Mouse (Mus musculus) layer of hippocampus, adult 18-20 months (tissue): ENCODE measurements around the gene Dgki. TPM values are rescaled to one million over a fixed set of nuclear protein-coding genes. Genes with fewer than 3 reads are reported as not detected.

Experiments
- DNase-seq, 2 experiments: peaks; one replicate each; pipeline ENCODE4 v3.0.0; 2022; ENCODE audit warnings: low spot score in 2 of 2
- total RNA-seq, 2 experiments: library from RNA; stranded (reverse); gene quantifications; 2 replicates each; pipeline ENCODE4 v1.2.3; 2021

The Dgki gene
- total RNA-seq, 2 experiments from 2014 or later = 86.9 to 88.0 TPM

DNA sequence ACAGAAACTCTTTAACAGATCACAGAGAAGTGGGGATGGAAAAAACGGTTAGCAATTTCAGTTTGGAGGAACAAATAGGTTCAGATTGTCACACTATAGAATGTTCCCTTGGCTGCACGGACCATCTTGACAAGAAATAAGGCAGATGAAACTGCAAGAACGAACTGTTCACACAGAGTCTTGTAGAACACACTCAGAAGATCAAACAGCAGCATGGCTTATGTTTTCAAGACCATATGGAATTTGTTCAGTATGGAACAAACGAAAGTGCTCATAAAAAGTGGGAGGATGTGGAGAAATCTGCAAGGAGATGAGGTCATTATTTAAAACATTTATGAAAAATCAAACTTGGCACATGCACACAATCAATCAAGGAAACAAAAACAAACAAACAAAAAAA is 431.8 kb downstream of the Dgki start:
- DNase-seq = peak in 1 of 2 experiments; percentile 59

DNA sequence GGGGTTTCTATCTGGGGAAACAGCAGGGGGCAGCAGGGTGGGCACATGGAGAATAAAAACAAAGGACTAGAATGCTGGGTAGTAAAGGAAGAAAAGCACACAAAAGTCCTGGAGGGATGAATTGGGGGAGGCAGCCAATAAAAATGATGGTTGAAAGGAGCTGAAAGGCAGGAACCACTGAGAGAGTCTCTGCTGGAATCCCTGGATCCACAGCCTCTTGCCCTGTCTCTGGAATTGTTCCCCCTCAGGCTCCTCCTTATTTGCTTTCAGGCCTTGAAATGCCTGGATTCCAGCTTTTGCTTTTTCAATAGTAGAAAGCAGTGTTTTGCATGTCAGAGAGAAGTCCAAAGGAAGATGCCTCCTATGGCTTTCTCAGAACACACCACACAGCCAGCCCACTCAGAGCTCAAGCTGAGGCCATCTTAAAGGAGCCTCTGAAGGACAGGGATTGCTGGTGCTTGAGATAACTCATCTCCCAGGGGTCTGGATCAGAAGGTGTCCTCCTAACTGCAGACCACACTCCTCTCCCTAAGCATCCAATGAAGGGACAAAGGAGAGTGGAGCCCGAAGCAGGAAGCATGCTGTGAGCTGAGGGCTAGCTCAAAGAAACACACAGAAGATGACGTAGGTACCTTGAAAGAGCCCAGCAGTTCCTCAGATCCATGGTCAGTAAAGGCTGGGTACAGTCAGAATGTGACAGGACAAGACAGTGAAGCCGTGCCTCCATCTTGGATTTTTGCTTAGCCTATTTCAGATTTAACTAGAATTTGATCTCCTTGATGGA is 441.5 kb downstream of the Dgki start:
- DNase-seq = no peak

DNA sequence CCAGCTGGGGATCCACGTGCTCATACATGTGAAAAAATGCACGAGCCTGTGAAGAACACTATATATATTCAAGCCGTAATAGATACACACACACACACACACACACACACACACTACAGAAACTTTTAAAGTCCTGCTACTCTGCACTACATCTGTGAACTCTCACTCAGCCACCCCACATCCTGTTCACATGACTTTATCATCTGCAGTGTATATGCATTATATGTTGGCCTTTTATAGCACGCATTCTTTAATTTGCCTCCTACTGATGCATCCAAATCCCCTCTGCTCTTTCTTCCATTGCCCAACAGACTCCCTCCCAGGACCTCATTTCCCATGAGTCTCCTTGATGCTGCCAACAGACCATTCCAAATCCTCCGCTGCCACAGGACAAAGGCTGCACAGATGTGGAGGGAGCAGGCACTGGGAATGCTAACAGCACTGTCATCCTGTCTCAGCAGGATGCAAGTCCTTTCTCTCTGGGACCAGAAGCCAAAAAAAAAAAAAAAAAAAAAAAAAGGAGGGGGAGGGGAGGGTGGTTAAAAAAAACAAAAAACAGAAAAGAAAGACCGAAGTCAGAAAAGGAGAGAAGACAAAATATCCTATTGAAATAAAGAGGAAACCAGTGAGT is 442.2 kb downstream of the Dgki start:
- DNase-seq = no peak

DNA sequence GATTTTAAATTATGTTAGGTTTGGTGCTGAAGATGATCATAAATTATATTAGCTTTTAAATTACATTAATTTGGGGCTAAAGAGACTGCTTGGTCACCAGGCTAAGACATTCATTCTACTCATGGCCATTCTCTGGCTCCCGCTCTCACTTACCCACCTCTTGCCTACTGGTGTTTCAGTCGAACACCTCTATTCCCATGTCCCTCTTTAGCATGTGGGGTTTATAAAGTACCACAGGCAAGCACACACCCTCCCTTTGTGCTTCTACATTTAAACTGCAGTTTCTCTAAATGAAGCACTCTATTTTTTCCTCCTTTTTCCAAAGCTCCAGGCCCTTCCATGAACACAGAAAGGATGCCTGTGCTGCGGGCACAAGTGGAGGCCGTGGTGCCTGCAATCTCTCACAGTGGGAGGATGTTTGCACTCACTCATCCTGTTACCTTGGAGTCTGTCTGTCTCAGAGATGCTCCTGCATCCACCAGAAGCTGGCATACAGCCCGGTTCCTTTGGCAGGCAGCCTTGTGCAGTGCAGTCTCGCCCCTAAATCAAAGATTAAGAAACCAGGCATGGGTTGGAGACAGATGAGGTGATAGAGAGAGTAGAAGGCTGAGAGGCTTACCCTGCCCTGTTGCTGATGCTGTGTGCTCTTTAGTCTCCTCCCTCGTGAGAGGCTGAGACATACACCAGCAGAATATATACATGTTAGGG is 449.4 kb downstream of the Dgki start:
- peak; percentile 69 to 85 for DNase-seq

DNA sequence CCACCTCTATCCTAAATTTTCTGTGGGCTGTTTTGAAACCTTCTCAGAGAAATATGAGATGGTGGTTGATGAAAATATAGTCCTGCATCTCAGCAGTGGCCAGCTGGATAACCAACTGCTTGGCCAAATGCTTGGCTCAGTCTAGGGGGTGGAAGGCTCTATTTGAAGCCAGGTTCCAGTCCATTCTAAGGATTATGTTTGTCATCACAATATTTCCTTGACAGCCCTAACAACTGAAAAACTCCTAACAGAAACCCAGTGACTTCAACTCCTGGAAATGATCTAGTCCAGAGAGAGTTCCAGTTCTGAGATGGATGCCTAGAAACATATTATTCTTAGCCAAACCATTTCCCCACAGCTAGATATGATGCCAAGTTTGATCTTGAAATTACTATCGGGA is 454.7 kb downstream of the Dgki start:
- DNase-seq = no peak

DNA sequence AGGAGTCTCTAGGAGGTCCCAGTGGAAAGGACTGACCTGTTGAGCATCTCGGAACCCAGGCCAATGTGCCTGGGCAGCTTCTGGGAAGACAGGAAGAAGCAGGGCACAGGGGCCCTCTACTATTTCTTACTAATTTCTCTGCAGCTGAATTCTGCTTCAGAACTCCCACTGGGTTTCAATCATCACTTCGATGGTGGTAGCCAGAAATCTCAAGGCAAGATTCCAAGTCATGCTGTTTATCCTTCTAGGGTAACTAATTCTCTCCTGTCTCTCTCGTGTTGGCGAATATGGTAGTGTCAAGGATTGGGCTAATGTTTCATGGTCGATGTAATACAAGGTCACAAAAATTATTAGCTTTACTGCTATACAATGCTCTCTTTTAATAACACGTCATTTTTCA is 455.7 kb downstream of the Dgki start:
- DNase-seq = peak in 1 of 2 experiments; percentile 50

DNA sequence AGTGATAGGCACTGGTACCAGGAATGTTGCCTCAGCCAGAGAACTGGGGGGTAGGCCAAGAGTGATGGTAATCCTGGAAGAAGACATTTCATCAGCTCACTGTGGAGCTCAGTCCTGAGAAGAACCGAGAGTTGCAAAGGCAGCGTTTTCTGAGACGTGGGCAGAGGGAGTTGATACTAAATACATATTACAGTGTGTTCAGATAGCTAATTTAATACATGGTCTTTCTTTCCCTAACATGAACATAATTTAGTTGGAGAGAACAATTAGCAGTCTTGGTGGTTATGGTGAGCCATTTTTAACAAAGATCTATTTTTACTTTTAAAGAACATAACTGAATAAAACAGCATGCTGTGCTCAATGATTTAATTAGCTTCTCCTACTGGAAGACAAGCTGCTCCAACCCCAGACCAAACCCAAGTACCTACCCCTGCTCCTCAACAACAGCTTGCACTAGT is 456.9 kb downstream of the Dgki start:
- DNase-seq = peak in 1 of 2 experiments; percentile 63

DNA sequence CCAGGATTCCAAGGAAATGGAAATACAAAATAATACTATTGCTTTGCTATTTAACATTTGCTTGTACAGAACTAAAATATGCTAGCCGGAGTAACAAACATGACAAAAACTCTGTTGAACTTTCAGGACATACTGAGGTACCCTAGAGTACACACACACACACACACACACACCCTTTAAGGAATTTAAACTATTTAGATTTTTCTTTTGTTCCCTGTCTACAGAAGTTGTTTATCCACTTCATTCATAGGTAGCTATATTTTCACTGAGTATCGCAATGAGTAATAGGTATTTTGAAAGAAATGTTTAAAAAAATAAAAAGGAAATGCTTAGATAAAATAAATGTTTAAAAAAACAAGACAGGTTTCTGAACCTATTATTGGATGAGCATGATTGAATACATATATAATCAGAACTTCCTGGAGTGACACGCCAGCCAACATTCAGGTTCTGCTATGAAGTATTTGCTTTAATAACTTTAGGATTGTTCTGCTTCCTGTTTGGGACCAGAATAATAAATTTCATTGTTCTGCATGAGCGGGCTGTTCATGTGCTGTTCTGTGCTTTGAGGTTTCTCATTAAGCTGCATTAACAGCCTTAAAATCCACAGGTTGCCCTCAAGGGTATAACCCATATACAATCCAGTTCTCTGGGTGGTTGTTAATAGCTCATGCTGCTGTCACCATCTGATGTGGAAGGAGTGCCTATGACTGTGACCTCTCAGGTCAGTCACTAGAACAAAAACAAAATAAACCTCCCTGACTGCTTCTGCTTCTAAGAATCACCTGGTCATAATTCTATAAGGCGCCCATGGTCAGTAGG is 457.7 kb downstream of the Dgki start:
- no peak for DNase-seq

DNA sequence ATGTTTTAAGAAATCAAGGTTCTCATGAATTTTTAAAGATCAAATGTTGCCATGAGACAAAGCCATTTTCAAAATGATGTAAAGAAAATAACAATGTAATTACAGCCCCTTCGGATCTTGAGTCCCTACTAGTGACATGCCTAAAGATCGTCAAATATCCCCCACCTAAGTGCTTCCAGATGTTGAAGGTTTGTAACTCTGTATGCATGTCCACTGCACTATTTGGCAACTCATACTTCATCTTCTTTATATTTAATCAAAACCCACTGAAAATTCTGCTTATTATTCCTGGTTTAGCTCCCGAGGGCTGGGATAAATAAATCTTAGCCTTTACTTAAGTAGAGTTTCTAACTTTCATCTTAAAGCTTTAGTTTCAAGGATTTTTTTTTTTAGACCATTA is 458.3 kb downstream of the Dgki start:
- no peak for DNase-seq

DNA sequence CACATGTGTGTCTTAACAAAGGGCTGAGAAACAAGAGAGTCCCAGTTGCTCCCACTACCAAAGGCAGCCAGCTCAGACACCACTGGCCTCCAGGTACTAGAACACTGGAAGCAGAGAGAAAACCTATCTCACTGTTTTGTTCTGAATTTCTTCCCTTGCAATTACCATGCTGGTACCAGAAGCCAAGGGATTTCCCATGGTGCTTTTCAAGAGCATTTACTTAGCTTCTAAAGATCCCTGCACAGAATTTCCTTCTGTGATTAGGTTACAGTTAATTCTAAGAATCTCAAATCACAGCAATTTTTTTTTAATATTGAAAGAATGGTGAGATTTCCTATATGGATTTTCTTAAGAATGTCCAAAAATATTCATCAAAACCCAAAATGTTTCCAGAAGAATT is 458.8 kb downstream of the Dgki start:
- no peak for DNase-seq

DNA sequence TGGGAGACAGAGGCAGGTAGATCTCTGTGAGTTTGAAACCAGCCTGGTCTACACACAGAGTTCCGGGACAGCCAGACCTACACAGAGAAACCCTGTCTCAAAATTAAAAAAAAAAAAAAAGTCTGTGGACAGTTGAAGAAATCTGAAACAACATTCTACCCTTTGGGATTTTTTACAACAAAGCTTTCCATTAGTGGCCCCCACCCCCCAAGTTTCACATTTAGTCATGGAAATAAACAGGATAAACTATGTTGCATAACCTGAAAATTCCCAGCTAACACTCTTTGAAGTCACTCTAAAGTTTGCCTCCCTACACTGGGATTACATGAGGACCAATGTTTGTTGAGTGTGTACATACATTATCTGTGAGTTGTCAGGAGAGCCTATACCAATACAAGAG is 461.2 kb downstream of the Dgki start:
- no peak for DNase-seq

DNA sequence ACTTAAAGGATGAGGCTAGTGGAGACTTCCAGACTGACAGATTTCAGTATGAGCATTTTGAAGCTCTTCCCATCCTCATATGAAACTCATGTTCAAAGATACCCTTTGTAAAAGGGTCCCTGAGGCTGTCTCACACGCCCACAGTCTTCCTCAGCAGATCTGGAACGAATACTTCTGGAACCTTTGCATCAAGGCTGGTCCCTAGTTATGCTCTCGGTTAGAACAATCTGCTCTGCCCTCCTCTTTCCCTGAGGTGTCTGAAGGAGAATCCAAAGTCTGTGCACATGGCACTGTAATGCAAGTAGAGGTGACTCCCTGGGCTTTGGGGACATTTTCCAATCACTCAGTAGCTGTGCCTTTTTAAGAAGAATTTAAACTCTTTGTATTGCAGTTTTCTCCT is 464.6 kb downstream of the Dgki start:
- DNase-seq = no peak

DNA sequence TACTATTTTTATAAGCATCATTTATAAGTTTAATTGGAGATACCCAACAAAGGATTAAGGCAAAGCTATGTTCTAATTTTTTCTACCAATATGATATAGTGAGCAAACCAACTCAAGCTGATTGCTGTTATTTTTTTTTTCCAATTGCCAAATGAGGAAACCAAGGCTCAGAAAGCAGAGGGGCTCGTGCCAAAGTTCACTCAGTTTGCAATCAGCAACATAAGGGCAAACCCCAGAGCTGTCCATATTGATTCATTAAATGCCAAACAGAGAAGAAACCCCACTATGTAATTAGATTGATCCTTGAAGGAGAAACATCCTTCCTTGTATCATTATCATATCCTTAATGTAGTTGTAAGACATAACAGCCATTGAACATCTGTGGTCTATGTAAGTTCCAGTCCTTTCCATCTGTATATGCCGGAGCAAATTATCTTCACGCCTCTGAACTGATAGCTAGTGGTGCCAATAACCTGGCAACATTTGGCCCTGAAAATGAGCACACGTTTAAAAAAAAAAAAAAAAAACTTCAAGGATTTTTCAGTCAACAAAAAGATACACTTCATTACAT is 465.2 kb downstream of the Dgki start:
- no peak for DNase-seq

DNA sequence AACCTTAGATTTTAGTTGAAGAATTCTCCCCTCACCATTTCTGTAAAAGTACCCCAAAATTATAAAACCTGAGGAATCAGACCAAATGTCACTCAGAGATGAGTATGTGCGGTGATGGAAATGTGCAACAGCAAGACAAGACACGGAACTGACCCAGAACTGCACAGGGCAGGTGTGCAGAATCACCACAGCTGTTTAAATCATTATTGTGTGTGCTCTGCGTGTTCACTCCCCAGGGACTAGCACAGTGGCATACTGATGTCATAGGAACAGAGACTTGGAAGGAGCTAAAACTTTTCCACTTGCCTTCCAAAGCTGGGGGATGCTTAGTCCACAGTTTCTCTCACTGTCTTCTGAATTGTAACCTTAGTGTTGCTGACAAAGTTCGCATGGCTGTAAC is 467.3 kb downstream of the Dgki start:
- no peak for DNase-seq

DNA sequence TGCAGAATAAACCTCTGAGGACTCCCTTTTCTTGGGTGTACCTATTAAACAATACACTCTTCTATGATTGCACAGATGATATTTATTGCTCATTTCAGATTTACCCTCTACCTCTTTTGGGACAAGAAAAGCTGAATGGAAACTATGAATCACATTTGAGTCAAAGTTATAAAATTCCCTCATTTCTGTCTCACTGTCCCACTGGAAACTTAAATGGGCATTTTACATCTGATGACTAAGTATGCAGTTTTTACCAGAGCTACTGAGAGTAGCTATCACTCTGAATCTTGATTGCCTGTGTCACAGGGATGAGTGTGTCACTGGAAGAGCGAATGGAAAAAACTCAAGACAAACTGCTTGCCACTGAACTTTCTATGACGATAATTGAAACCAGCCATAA is 467.8 kb downstream of the Dgki start:
- no peak for DNase-seq

DNA sequence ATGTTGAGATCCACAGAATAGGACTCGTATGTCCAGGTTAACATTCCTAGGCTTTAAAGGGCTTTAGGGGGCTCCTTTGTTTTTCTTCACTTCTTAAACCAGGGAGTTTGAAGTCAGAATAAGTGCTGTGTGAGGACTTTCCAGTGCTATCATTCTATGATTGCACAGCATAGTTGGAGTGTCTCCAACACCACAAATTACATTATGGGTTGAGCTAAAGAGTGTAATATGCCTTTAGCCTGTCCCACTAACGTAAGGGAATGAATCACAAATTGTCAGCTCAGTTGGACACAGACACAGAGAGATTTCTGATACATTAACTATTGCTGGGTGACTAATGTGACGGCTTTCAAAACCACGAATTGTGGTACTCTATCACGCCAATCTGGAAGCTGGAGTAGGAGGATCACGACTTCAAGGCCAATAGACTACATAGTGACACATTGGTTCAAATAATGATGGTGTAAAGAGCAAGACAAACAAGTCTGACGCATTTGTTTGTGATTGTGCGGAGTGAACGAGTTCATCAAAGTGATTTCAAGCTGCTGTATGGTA is 469.5 kb downstream of the Dgki start:
- DNase-seq = no peak

DNA sequence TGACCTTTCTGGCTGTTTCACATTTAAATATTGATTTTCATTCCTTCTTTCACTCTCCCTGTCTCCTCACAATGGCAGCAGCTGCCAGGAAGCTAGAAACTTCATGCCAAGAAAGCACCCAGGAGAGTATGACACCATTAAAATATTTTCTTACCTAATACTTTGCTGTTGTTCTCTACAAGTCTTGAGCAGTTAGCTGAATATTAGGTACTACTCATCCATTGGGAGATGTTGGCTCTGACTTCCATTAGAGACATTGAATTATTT is 480.3 kb downstream of the Dgki start:
- DNase-seq = no peak

DNA sequence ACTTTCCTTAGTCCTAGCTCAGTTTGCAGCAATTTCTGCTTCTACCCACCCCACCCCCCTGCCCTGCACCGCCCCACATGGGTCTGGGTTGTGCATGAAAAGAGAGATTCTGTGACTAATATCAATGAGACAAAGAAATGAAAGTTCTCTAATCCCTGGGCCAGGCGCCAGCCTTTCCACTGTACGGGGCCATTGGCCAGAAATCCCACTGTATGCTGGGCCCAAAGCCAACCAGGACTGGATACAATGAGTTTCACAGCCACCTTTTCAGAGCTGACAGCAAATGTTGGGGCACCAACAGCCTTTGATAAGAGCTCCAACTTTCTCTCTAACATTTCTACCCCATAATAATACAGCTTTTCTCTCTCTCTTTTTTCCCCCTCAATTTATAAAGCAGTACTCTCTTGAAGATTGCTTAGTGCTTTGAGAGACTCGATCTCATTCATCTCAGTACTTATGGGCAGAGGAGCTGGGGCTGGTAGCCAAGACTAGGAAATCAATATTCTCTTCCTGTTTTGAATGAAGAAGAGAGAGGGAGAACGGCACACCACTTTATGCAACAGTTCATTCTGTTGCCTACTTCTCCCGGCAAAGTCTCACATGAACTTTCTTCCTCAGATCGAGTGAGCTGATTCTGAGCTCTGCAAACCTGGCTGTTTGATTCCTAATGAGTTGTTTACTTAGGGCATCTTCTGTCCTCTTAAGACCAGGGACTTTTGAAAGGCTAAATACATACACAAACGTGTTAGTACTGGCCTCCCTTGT is 480.8 kb downstream of the Dgki start:
- peak; percentile 69 to 93 for DNase-seq

DNA sequence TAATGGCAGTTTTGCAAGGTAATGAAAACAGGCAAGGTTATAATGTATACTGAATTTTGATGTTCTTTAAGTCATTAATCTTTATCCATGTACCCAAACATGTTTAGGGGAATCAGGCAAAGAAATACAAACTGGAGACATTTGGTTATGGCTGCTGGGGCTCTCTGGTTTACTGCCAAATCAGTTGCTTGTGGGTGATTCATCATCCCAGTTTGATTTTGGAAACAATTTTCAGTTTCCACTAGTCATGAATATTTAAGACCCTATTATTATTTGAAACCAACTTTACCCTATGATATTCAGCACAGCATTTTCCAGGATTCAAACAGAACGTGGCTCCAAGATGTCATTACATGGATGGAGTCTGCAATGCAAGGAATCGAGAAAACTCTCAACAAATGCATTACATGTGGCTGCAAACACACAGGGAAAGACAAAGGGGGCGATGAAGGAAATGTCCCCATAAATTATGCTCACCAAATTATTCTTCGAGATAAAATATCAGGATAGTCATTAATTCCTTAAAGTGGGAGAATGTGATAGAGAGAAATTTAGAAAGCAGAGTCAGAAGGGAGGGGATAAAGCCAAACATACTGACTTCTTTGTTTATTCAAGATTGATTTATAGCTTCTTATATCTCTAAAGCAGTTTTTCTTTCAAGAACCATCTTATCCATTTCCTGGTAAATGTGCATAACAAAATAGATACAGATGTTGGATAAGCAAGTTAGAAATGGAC is 481.5 kb downstream of the Dgki start:
- peak in 1 of 2 experiments; percentile 75 for DNase-seq

DNA sequence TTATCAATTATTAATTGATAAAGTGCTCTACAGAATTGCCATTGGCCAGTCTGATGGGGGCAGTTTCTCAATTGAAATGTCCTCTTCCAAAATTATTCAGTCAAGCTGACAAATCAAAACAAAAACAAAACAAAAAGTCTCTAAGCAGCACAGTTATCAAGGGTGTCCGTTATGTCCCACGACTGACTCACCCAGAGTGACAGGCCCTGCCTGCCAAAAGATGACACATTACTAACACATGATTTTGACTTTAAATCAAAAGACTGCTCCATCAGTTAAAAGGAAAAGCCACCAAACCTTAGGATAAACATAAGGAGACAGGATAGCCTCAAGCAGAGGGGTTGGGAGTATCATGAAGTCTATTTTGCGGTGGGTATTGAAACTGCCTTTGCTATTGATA is 483.3 kb downstream of the Dgki start:
- no peak for DNase-seq
